Mouse (Mus musculus): ENCODE results near the gene Mtfmt. TPM values are rescaled to one million over a fixed set of nuclear protein-coding genes. Genes with fewer than 3 reads are reported as not detected.

Gene Mtfmt
- polyA plus RNA-seq, 2 experiments, result 5.9 to 6.2 TPM

GRCm38 (mm10) chr9:65424393-65424792 is 11.2 kb upstream of the Mtfmt start:
- no peak for ATAC-seq (ENCODE audit: insufficient read depth)
- 17% methylated on average over 3 of the region's 3 CpGs for WGBS (ENCODE audit: insufficient replicate concordance)
- no peaks in the 10 kb centered on the region for H3K27me3 ChIP-seq (ENCODE audit: control insufficient read depth, insufficient read depth, low read length)
- TF ChIP-seq EP300 (IDR thresholded peaks at IDR 0.05; ENCODE audit: low read depth), result no peak
- no peak for TF ChIP-seq CTCF (IDR thresholded peaks at IDR 0.05; ENCODE audit: low read depth)
- DNase-seq (ENCODE audit: low read depth in 3 of 3, low spot score in 3 of 3), result no peak
- H3K36me3 ChIP-seq (replicated peaks; ENCODE audit: control insufficient read depth, insufficient read depth, low read depth), result no peaks in the 10 kb centered on the region
- no peak overlapping the region for H3K4me3 ChIP-seq (ENCODE audit: insufficient read depth in 1 of 2, low read depth in 2 of 2, low read length in 2 of 2)
- H3K4me2 ChIP-seq (ENCODE audit: low read depth), result no peak overlapping the region
- H3K27ac ChIP-seq, result no peak overlapping the region
- H3K9me3 ChIP-seq (ENCODE audit: control insufficient read depth, low read length), result no peaks in the 10 kb centered on the region
- no peak overlapping the region for H3K9ac ChIP-seq (replicated peaks)
- no peaks in the 10 kb centered on the region for H3K4me1 ChIP-seq (replicated peaks; ENCODE audit: control insufficient read depth in 2 of 2, insufficient read depth in 2 of 2, low read length in 1 of 2)

DNA sequence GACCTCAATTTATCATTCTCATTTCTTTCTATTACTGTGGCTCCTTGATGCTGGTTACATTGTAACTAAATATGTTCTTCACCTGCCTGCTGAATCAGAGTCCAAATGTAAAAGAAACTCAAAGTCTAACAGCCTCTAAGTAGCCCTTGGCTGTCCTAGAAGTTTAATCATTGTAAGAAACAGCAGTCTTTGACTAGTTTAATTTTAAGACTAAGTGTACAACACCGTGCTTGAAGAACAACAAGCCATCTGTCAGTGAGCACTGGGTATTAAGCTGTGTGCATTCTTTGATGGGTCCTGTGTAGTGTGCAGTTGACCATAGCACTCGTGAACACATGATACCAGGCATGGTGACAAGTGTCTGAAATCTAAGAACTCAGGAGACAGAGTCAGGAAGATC is 8.1 kb upstream of the Mtfmt start:
- no peaks in the 10 kb centered on the region for H3K27me3 ChIP-seq (ENCODE audit: control insufficient read depth, insufficient read depth, low read length)
- WGBS (ENCODE audit: insufficient replicate concordance), result 52% methylated on average over 2 of the region's 2 CpGs
- no peak for TF ChIP-seq CTCF (IDR thresholded peaks at IDR 0.05; ENCODE audit: low read depth)
- no peak for TF ChIP-seq EP300 (IDR thresholded peaks at IDR 0.05; ENCODE audit: low read depth)
- DNase-seq (ENCODE audit: low read depth in 3 of 3, low spot score in 3 of 3) (no peak), ATAC-seq (ENCODE audit: insufficient read depth) (no peak)
- no peak overlapping the region for H3K27ac ChIP-seq
- no peaks in the 10 kb centered on the region for H3K9me3 ChIP-seq (ENCODE audit: control insufficient read depth, low read length)
- no peaks in the 10 kb centered on the region for H3K4me1 ChIP-seq (replicated peaks; ENCODE audit: control insufficient read depth in 2 of 2, insufficient read depth in 2 of 2, low read length in 1 of 2)
- H3K9ac ChIP-seq (replicated peaks), result no peak overlapping the region
- H3K36me3 ChIP-seq (replicated peaks; ENCODE audit: control insufficient read depth, insufficient read depth, low read depth), result no peaks in the 10 kb centered on the region
- no peak overlapping the region for H3K4me3 ChIP-seq (ENCODE audit: insufficient read depth in 1 of 2, low read depth in 2 of 2, low read length in 2 of 2)
- H3K4me2 ChIP-seq (ENCODE audit: low read depth), result no peak overlapping the region

DNA sequence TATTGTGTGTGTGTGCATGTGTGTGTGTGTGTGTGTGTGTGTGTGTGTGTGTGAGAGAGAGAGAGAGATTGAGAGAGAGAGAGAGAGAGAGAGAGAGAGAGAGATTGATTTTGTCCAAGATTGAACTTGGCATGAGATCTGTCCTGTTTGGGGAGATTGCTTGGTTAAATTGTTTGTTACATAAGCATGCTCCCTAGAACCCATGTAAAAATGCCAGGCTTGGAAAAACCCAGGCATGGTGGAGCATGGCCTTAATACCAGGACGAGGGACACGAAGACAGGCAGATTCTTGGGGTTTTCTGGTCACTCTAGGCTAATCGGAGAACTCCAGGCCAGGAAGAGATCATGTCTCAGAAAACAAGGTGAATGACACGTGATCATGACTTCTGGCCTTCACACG is 7.6 kb upstream of the Mtfmt start:
- no peak overlapping the region for H3K27ac ChIP-seq
- WGBS (ENCODE audit: insufficient replicate concordance), result 69% methylated on average over 5 of the region's 5 CpGs
- H3K9ac ChIP-seq (replicated peaks), result no peak overlapping the region
- no peaks in the 10 kb centered on the region for H3K36me3 ChIP-seq (replicated peaks; ENCODE audit: control insufficient read depth, insufficient read depth, low read depth)
- no peak overlapping the region for H3K4me2 ChIP-seq (ENCODE audit: low read depth)
- ATAC-seq (ENCODE audit: insufficient read depth), result no peak
- no peak for DNase-seq (ENCODE audit: low read depth in 3 of 3, low spot score in 3 of 3)
- no peaks in the 10 kb centered on the region for H3K27me3 ChIP-seq (ENCODE audit: control insufficient read depth, insufficient read depth, low read length)
- H3K4me1 ChIP-seq (replicated peaks; ENCODE audit: control insufficient read depth in 2 of 2, insufficient read depth in 2 of 2, low read length in 1 of 2), result no peaks in the 10 kb centered on the region
- TF ChIP-seq EP300 (IDR thresholded peaks at IDR 0.05; ENCODE audit: low read depth), result no peak
- TF ChIP-seq CTCF (IDR thresholded peaks at IDR 0.05; ENCODE audit: low read depth), result no peak
- no peak overlapping the region for H3K4me3 ChIP-seq (ENCODE audit: insufficient read depth in 1 of 2, low read depth in 2 of 2, low read length in 2 of 2)
- H3K9me3 ChIP-seq (ENCODE audit: control insufficient read depth, low read length), result no peaks in the 10 kb centered on the region

DNA sequence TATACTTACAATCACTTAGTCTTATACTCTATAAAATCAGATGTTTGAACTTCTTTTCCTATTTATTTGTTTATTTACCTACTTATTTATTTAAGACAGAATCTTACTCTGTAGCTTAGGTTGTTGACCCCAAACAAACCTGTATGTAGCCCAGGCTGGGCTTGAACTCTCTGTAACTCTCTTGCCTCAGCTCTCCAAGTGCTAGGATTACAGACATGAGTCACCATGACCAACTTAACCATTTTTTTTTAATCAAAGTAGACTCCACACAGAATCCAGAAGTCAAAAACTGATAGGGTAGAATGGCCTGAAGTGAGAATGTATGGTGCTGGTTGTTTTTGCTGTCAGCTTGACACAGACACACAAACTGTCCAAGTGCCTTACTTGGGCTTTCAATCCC is 5.2 kb upstream of the Mtfmt start:
- H3K4me1 ChIP-seq (replicated peaks; ENCODE audit: control insufficient read depth in 2 of 2, insufficient read depth in 2 of 2, low read length in 1 of 2), result 0 out of 4 replicates have a peak, but pooled peaks cover 0 to 2% of the 10 kb centered on the region in 2 experiments
- ATAC-seq (ENCODE audit: insufficient read depth), result no peak
- H3K9me3 ChIP-seq (ENCODE audit: control insufficient read depth, low read length), result no peaks in the 10 kb centered on the region
- no peak for TF ChIP-seq CTCF (IDR thresholded peaks at IDR 0.05; ENCODE audit: low read depth)
- TF ChIP-seq EP300 (IDR thresholded peaks at IDR 0.05; ENCODE audit: low read depth), result no peak
- H3K27me3 ChIP-seq (ENCODE audit: control insufficient read depth, insufficient read depth, low read length), result no peaks in the 10 kb centered on the region
- no peak overlapping the region for H3K9ac ChIP-seq (replicated peaks)
- no peak for DNase-seq (ENCODE audit: low read depth in 3 of 3, low spot score in 3 of 3)
- H3K27ac ChIP-seq, result no peak overlapping the region
- H3K4me3 ChIP-seq (ENCODE audit: insufficient read depth in 1 of 2, low read depth in 2 of 2, low read length in 2 of 2), result no peak overlapping the region
- H3K36me3 ChIP-seq (replicated peaks; ENCODE audit: control insufficient read depth, insufficient read depth, low read depth), result no peaks in the 10 kb centered on the region
- H3K4me2 ChIP-seq (ENCODE audit: low read depth), result no peak overlapping the region

DNA sequence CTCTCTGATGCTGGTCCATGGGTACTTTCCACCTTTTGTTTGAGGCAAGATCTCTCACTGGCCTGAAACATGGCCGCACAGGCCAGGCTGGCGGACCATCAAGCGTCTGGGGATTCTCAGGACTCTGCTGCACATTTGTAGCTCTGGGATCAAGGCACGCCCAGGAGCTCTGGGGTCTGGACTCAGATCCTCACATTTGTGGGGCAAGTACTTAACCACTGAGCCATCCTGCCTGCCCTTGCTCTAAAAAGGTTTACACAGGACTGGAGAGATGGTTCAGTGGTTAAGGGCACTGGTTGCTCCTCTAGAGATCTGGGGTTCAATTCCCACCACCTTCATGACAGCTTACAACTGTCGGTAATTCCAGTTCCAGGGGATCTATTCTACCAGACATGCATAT is 4.7 kb upstream of the Mtfmt start:
- H3K27me3 ChIP-seq (ENCODE audit: control insufficient read depth, insufficient read depth, low read length), result no peaks in the 10 kb centered on the region
- no peak overlapping the region for H3K27ac ChIP-seq
- DNase-seq (ENCODE audit: low read depth in 3 of 3, low spot score in 3 of 3) (no peak), ATAC-seq (ENCODE audit: insufficient read depth) (no peak)
- H3K4me2 ChIP-seq (ENCODE audit: low read depth), result no peak overlapping the region
- TF ChIP-seq CTCF (IDR thresholded peaks at IDR 0.05; ENCODE audit: low read depth), result no peak
- no peak for TF ChIP-seq EP300 (IDR thresholded peaks at IDR 0.05; ENCODE audit: low read depth)
- no peaks in the 10 kb centered on the region for H3K9me3 ChIP-seq (ENCODE audit: control insufficient read depth, low read length)
- no peaks in the 10 kb centered on the region for H3K36me3 ChIP-seq (replicated peaks; ENCODE audit: control insufficient read depth, insufficient read depth, low read depth)
- no peak overlapping the region for H3K4me3 ChIP-seq (ENCODE audit: insufficient read depth in 1 of 2, low read depth in 2 of 2, low read length in 2 of 2)
- WGBS (ENCODE audit: insufficient replicate concordance), result 86% methylated on average over 5 of the region's 5 CpGs
- H3K4me1 ChIP-seq (replicated peaks; ENCODE audit: control insufficient read depth in 2 of 2, insufficient read depth in 2 of 2, low read length in 1 of 2), result 0 out of 4 replicates have a peak, but pooled peaks cover 0 to 2% of the 10 kb centered on the region in 2 experiments
- H3K9ac ChIP-seq (replicated peaks), result no peak overlapping the region

All from liver, embryonic 14.5 days (tissue).